Comparison of ENCODE assay signal across 8 mouse cellular contexts in the genomic region with DNA sequence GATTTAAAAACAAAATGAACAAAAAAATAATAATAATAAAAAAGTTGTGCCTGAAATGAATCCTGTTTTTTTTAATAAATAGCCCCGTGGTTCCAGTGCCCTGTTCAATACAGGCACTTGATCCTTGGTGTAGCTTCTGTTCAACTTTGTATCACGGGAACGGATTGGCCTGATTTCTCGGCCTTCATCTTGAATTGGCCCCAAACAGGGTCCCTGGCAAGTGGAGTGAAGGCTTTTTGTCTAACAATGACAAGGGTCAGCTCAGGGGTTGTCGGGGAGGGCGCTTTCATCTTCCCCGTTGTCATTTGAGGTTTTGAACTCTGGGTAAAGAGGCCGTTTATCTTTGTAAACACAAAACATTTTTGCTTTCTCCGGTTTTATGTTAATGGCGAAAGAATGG. TPM values are rescaled to one million over a fixed set of nuclear protein-coding genes. Genes with fewer than 3 reads are reported as not detected.
DNase-seq lines count a peak whose midpoint lies in the region; ATAC-seq and TF ChIP-seq lines count a peak whose summit lies in the region.

No protein-coding gene starts in this region.

- peaks cover 29% of the 10 kb centered on the region for H3K36me3 ChIP-seq in spleen, adult 2 months (ENCODE audit: control insufficient read depth, insufficient read depth, low read length)
- H3K36me3 ChIP-seq in intestine, embryonic 16.5 days (ENCODE audit: control insufficient read depth, insufficient read depth, low read length): peaks cover 10% of the 10 kb centered on the region

- TF ChIP-seq CTCF in cerebellum, adult 2 months (IDR thresholded peaks at IDR 0.05; ENCODE audit: borderline replicate concordance, insufficient read depth, low read depth, low read length): no peak
- TF ChIP-seq CTCF in spleen, adult 2 months (IDR thresholded peaks at IDR 0.05; ENCODE audit: extremely low read depth, insufficient read depth, insufficient read length, insufficient replicate concordance): no peak

- WGBS in cerebellum, adult 2 months: 4% methylated on average over 10 of the region's 10 CpGs
- 18% methylated on average over 10 of the region's 10 CpGs for WGBS in spleen, adult 2 months
- WGBS in intestine, embryonic 16.5 days: 3% methylated on average over 10 of the region's 10 CpGs

- TF ChIP-seq POLR2A in cerebellum, adult 2 months (IDR thresholded peaks at IDR 0.05; ENCODE audit: borderline replicate concordance, insufficient read depth, low read length): no peak
- no peak for TF ChIP-seq POLR2A in spleen, adult 2 months (IDR thresholded peaks at IDR 0.05; ENCODE audit: low read depth, low read length)

- no peaks in the 10 kb centered on the region for H3K9me3 ChIP-seq in intestine, embryonic 16.5 days (ENCODE audit: control insufficient read depth, low read length)

- no peak overlapping the region for H3K27ac ChIP-seq in cerebellum, adult 2 months (ENCODE audit: insufficient read depth, low read length)
- H3K27ac ChIP-seq in spleen, adult 2 months (ENCODE audit: insufficient read depth, low read length): no peak overlapping the region
- H3K27ac ChIP-seq in intestine, embryonic 16.5 days (ENCODE audit: low read length): peak overlapping the region; percentile 66; the same call in 1 of the 2 replicates

- no peaks in the 10 kb centered on the region for H3K27me3 ChIP-seq in cerebellum, adult 2 months (ENCODE audit: control insufficient read depth, insufficient read depth, low read length)
- no peaks in the 10 kb centered on the region for H3K27me3 ChIP-seq in spleen, adult 2 months (ENCODE audit: control insufficient read depth, insufficient read depth, low read length)
- no peaks in the 10 kb centered on the region for H3K27me3 ChIP-seq in intestine, embryonic 16.5 days (replicated peaks; ENCODE audit: control insufficient read depth, insufficient read depth, low read length)

- peak overlapping the region; percentile 63 for H3K4me2 ChIP-seq in intestine, embryonic 16.5 days (ENCODE audit: low read depth, low read length)

- H3K9ac ChIP-seq in intestine, embryonic 16.5 days (ENCODE audit: low read depth, low read length): peak overlapping the region; percentile 58

- peak; percentile 59 for ATAC-seq in intestine, embryonic 16.5 days
- ATAC-seq in monocyte, adult 5-6 weeks (replicated peaks; ENCODE audit: insufficient number of reproducible peaks, low FRiP score, low TSS enrichment, poor library complexity, severe bottlenecking): peak; percentile 25; the same call in 1 of the 2 replicates

- H3K4me1 ChIP-seq in cerebellum, adult 2 months (ENCODE audit: control insufficient read depth, insufficient read depth, low read length): 0 out of 2 replicates have a peak, but pooled peaks cover 2% of the 10 kb centered on the region
- peaks cover 3% of the 10 kb centered on the region for H3K4me1 ChIP-seq in spleen, adult 2 months (ENCODE audit: control insufficient read depth, insufficient read depth, insufficient read length)
- H3K4me1 ChIP-seq in intestine, embryonic 16.5 days (ENCODE audit: control insufficient read depth, insufficient read depth, low read length): peaks cover 4% of the 10 kb centered on the region; the same call in 1 of the 2 replicates

- peak overlapping the region; percentile 78 for H3K4me3 ChIP-seq in cerebellum, adult 2 months (replicated peaks; ENCODE audit: insufficient read depth, low read depth, low read length)
- peak overlapping the region; percentile 78; the same call in 1 of the 2 replicates for H3K4me3 ChIP-seq in spleen, adult 2 months (ENCODE audit: extremely low read depth, insufficient read depth, insufficient read length)
- peak overlapping the region; percentile 84 for H3K4me3 ChIP-seq in intestine, embryonic 16.5 days (ENCODE audit: low read length)

- DNase-seq in cerebellum, adult 2 months: no peak
- DNase-seq in cerebellum, adult 9-11 months: no peak
- no peak for DNase-seq in spleen, adult 2 months (ENCODE audit: low read depth in 1 of 2, low spot score in 2 of 2)
- no peak for DNase-seq in spleen, postnatal 4 days (ENCODE audit: low spot score in 2 of 2)
- no peak for DNase-seq in left cerebral cortex, adult 8-10 months (ENCODE audit: low spot score in 2 of 2)
- no peak for DNase-seq in cerebellum, adult 8-10 months

RNA-seq across cellular contexts. Expression of a gene that starts 0.3 kb away (rescaled TPM):
- polyA plus RNA-seq in cerebellum, adult 2 months (2012; rRNA removed): 25.1 and 26.1 TPM in 2 replicates
- 10.5 and 12.7 TPM in 2 replicates for polyA plus RNA-seq in spleen, adult 2 months (2012; rRNA removed)
- polyA plus RNA-seq in intestine, embryonic 16.5 days (2015; fragmentation: Nextera tagmentation; extraction: Ambion mirVana): 76.1 and 76.3 TPM in 2 replicates
- total RNA-seq in monocyte, adult 5-6 weeks (2017): 62.4 to 116 TPM (median 88.9 TPM) in 3 replicates
- total RNA-seq in left cerebral cortex, adult 8-10 months (2022): 10 to 100 TPM; 63.7 to 69.1 (median 67.2) TPM

RNA-seq across cellular contexts. Expression of a gene that starts 16.1 kb away (rescaled TPM):
- polyA plus RNA-seq in cerebellum, adult 2 months (2012; rRNA removed): not detected in 2 replicates
- polyA plus RNA-seq in spleen, adult 2 months (2012; rRNA removed): 1.1 and 1.2 TPM in 2 replicates
- 0.11 TPM in 1 of 2 replicates, not detected in the other for polyA plus RNA-seq in intestine, embryonic 16.5 days (2015; fragmentation: Nextera tagmentation; extraction: Ambion mirVana)
- total RNA-seq in monocyte, adult 5-6 weeks (2017): not detected in 3 replicates
- under 1 TPM in 2 of 4 experiments, not detected in 2; 0.23 to 0.54 TPM for total RNA-seq in left cerebral cortex, adult 8-10 months (2022)

RNA-seq across cellular contexts. Expression of a gene that starts 37.5 kb away (rescaled TPM):
- 93.5 and 99.9 TPM in 2 replicates for polyA plus RNA-seq in cerebellum, adult 2 months (2012; rRNA removed)
- 13.6 and 17.1 TPM in 2 replicates for polyA plus RNA-seq in spleen, adult 2 months (2012; rRNA removed)
- 235 and 244 TPM in 2 replicates for polyA plus RNA-seq in intestine, embryonic 16.5 days (2015; fragmentation: Nextera tagmentation; extraction: Ambion mirVana)
- 828 to 853 TPM (median 834 TPM) in 3 replicates for total RNA-seq in monocyte, adult 5-6 weeks (2017)
- total RNA-seq in left cerebral cortex, adult 8-10 months (2022): 100 to 1,000 TPM; 242 to 273 (median 261) TPM

RNA-seq across cellular contexts. Expression of a gene that starts 44.7 kb away (rescaled TPM):
- polyA plus RNA-seq in cerebellum, adult 2 months (2012; rRNA removed): 0.25 and 0.34 TPM in 2 replicates
- 0.75 and 1.2 TPM in 2 replicates for polyA plus RNA-seq in spleen, adult 2 months (2012; rRNA removed)
- polyA plus RNA-seq in intestine, embryonic 16.5 days (2015; fragmentation: Nextera tagmentation; extraction: Ambion mirVana): 2.1 and 2.2 TPM in 2 replicates
- total RNA-seq in monocyte, adult 5-6 weeks (2017): 2.6 to 3.3 TPM (median 3.2 TPM) in 3 replicates
- under 1 TPM; 0.28 to 0.93 (median 0.48) TPM for total RNA-seq in left cerebral cortex, adult 8-10 months (2022)
